Mouse (Mus musculus) embryonic facial prominence, embryonic 13.5 days (tissue): Measurements from ENCODE around the gene Axin1. TPM values are rescaled to one million over a fixed set of nuclear protein-coding genes. Genes with fewer than 3 reads are reported as not detected.
A peak's percentile ranks its signal among the peaks of the same experiment; 100 is the strongest.

Source experiments
- ATAC-seq: fragments of 200-750 bp; cut with Nextera tagmentation; 2 replicates; pipeline ENCODE4 v1.8.0; 2017; ENCODE audit warnings: low read depth; ENCODE audit not compliant: insufficient number of reproducible peaks, insufficient read depth, low FRiP score, low TSS enrichment
- H3K27ac ChIP-seq: fragments of 300-500 bp; sonication (generic); 2 replicates; pipeline ENCODE4 v1.5.1; 2015; ENCODE audit warnings: moderate library complexity, mild to moderate bottlenecking, inconsistent platforms
- H3K27me3 ChIP-seq: fragments of 300-500 bp; sonication (generic); 2 replicates; pipeline ENCODE4 v1.6.1; 2015; ENCODE audit warnings: mild to moderate bottlenecking, inconsistent platforms
- H3K36me3 ChIP-seq: fragments of 300-500 bp; sonication (generic); 2 replicates; pipeline ENCODE4 v1.6.1; 2015; ENCODE audit warnings: mild to moderate bottlenecking, inconsistent platforms
- H3K4me1 ChIP-seq: fragments of 300-500 bp; sonication (generic); 2 replicates; pipeline ENCODE4 v1.6.1; 2015; ENCODE audit warnings: inconsistent platforms
- H3K4me2 ChIP-seq: fragments of 300-500 bp; sonication (generic); 2 replicates; pipeline ENCODE4 v1.6.1; 2015; ENCODE audit warnings: moderate library complexity, mild to moderate bottlenecking, inconsistent platforms
- H3K4me3 ChIP-seq: fragments of 300-500 bp; sonication (generic); 2 replicates; pipeline ENCODE4 v1.5.1; 2015; ENCODE audit warnings: mild to moderate bottlenecking, inconsistent platforms
- H3K9ac ChIP-seq: fragments of 300-500 bp; sonication (generic); 2 replicates; pipeline ENCODE4 v1.6.1; 2015; ENCODE audit warnings: mild to moderate bottlenecking, inconsistent platforms
- H3K9me3 ChIP-seq: fragments of 300-500 bp; sonication (generic); 2 replicates; pipeline ENCODE4 v1.6.1; 2016; ENCODE audit warnings: inconsistent platforms
- WGBS: fragments of 180-500 bp; shearing (Covaris S2); methylation state at CpG from one replicate; pipeline ENCODE4 v1.1.7; 2015; ENCODE audit warnings: mixed read lengths; 5-methylcytosine and 5-hydroxymethylcytosine counted together
- polyA plus RNA-seq: library from polyadenylated mRNA; unstranded; fragments of >200 nt; fragmentation: Nextera tagmentation; extraction: Ambion mirVana; gene quantifications from 2 replicates; pipeline ENCODE4 v1.2.1, GENCODE M21; 2015

Gene Axin1
- polyA plus RNA-seq, 1 experiment from 2014 or later: 9.9 TPM

DNA sequence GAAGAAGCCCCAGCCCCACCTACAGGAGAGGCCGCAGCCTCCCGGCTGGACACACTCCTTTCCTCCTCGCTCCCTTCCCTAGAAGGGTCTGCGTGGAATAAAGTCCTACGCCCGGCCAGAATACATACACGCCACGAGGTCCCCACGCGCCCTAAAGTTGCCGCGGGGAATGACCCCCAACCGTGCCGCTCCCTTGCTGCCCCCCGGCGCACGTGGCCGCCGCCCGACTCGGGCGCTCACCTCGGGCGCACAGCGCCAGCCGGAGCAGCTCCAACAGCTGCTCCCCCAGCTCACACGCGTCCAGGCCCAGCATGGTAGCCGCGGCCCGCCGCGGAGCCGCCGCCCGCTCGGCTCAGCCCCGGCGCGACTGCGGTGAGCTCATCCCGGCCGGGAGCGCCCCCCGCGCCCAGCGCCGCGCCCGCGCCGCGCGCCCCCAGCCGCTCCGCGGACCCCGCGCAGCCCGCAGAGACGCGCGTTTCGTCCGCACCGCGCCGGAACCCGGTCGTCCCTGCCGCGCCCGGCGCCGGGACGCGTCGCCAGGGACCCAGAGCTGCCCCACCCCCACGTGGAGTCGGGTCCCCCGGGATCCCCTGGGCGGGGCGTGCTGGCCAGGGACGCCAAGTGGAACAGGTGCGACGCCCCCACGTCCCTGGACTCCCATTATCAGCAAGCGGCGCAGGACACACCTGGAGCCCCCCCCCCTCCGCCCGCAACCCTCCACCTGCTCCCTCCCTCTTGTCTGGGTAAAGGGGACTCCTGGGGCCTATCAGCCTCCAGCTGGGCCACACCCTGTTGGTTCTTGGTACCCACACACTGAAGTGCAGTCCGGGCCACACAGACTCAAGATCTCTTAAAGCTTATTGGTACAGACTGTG lies 62.6 kb downstream of the Axin1 start:
- peaks cover 59% of the 10 kb centered on the region for H3K27me3 ChIP-seq
- no peaks in the 10 kb centered on the region for H3K9me3 ChIP-seq
- ATAC-seq: peak; percentile 33; the same call in 1 of the 2 replicates
- peaks cover 20% of the 10 kb centered on the region for H3K36me3 ChIP-seq
- peak overlapping the region; percentile 76 for H3K9ac ChIP-seq
- 1% methylated on average over 89 of the region's 92 CpGs for WGBS
- peak overlapping the region; percentile 97 for H3K4me2 ChIP-seq
- no peak overlapping the region for H3K27ac ChIP-seq
- peaks cover 28% of the 10 kb centered on the region for H3K4me1 ChIP-seq
- peak overlapping the region; percentile 60 for H3K4me3 ChIP-seq

DNA sequence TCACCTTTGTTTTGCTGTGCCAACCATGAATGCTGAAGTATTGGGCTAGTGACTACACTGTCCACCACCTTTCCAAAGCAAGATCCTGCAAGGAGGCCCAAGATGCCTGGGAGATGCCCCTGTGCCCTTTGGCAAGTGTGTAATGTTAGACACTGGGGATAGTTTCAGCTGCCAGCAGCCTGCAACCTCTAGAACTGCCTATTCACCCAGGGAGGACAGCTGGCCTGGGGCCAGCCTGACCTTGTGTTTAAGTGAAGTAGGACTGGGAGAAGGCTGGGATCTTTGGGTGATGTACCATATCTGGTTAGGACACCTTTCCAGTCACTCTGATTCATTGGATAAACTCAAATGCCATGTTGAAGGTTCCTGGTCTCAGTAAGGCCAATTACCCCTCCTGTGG lies 63.5 kb downstream of the Axin1 start:
- Histone ChIP-seq H3K9ac (no peak overlapping the region), H3K9me3 (no peaks in the 10 kb centered on the region), H3K27me3 (peaks cover 59% of the 10 kb centered on the region), H3K27ac (no peak overlapping the region), H3K4me3 (no peak overlapping the region), H3K4me2 (no peak overlapping the region; the same call in 1 of the 2 replicates), H3K36me3 (peaks cover 12% of the 10 kb centered on the region), H3K4me1 (peaks cover 28% of the 10 kb centered on the region)
- no peak for ATAC-seq

DNA sequence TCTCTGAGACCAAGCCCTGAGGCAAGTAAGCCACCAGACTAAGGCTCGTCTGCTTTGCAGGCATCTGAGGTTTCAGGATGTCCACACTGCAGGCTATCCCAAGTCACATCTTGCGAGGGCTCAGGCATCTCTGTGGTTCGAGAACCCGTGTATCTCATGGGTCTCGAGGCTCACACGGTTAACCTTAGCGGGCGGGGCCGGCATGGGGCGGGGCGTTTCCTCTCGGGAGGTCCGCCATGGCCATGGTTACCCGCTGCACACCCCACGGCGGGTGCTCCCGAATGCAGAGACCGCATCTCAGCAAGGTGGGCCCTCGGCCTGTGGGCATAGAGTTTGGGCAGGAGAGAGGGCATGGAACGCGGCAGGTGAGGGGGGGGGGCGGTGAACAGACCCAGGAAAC lies 64.2 kb downstream of the Axin1 start, which contains the start of gene Rgs11:
TSS of gene Rgs11 (plus strand) at position 215 of the 400 bp plus-strand sequence.
- Histone ChIP-seq H3K36me3 (peaks cover 5% of the 10 kb centered on the region), H3K27ac (no peak within 1 kb of the TSS), H3K4me3 (peak within 1 kb of the TSS; percentile 56), H3K9me3 (no peaks in the 10 kb centered on the region), H3K4me2 (peak within 1 kb of the TSS; percentile 97), H3K9ac (peak within 1 kb of the TSS; percentile 60), H3K27me3 (peaks cover 59% of the 10 kb centered on the region), H3K4me1 (peaks cover 28% of the 10 kb centered on the region)
- WGBS: under 1% methylated on average over 22 of the region's 22 CpGs
- ATAC-seq: no peak

DNA sequence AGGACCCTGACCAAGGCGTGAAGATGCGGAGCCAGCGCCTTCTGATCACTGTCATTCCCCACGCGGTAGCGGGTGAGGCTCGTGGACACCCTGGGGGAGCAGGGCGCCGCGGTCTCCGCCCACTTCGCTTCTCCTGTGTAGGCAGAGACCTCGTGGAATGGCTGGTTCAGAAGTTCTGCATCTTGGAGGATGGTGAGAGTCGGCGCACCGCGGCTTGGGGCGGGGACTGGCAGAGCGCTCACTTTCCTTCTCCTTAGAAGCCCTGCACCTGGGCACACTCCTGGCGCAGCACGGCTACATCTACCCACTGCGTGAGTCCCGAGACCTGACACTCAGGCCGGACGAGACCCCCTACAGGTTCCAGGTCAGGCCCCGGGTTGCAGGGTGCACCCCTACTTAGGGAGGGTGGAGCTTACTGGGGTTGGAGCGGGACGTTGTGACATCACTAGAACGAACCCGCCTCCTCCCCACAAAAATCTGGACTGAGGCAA lies 64.9 kb downstream of the Axin1 start:
- H3K4me1 ChIP-seq: peaks cover 28% of the 10 kb centered on the region
- H3K4me2 ChIP-seq: peak overlapping the region; percentile 97
- H3K27ac ChIP-seq: no peak overlapping the region
- no peaks in the 10 kb centered on the region for H3K9me3 ChIP-seq
- H3K9ac ChIP-seq: peak overlapping the region; percentile 60
- H3K4me3 ChIP-seq: peak overlapping the region; percentile 56
- no peak for ATAC-seq
- no peaks in the 10 kb centered on the region for H3K36me3 ChIP-seq
- WGBS: 1% methylated on average over 30 of the region's 30 CpGs
- peaks cover 59% of the 10 kb centered on the region for H3K27me3 ChIP-seq

DNA sequence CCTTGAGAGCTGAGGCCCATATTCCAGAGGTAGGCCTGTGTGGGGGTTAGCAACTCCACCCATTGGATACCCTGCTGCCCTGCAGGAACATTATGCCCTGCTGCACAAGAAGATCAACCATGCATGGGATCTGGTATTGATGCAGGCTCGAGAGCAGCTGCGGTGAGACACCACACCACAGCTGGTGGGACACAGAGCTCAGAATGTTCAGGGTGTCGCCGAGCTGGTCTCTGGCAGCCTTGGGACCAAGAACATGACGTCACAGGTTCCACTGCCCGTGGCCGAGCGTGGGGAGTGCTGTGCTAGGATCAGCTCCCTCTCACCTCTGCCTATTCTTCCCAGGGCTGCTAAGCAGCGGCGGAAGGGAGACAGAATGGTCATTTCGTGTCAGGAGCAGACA lies 66.3 kb downstream of the Axin1 start:
- no peak for ATAC-seq
- Histone ChIP-seq H3K36me3 (no peaks in the 10 kb centered on the region), H3K4me3 (no peak overlapping the region), H3K27me3 (peaks cover 48% of the 10 kb centered on the region), H3K4me2 (no peak overlapping the region), H3K27ac (no peak overlapping the region), H3K4me1 (peaks cover 28% of the 10 kb centered on the region), H3K9ac (no peak overlapping the region), H3K9me3 (no peaks in the 10 kb centered on the region)
- WGBS: 36% methylated on average over 11 of the region's 11 CpGs

DNA sequence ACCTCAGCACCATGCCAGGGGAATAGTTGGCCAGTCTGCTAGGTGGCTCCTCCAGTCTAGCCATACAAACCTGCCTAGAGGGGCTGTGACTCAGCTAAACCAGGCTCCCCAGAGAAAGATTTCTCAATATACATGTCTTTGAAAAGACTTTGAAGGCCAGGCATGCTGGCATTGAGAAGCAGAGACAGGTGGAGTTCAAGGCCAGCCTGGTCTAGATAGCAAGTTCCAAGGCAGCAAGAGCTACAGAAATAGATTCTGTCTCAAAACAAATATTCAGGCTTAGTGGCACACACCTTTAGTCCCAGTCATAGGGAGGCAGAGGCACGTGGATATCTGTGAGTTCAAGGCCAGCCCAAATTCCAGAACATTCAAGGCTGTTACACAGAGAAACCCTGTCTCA lies 67.9 kb downstream of the Axin1 start:
- no peak overlapping the region for H3K4me2 ChIP-seq
- H3K9ac ChIP-seq: no peak overlapping the region
- WGBS: 45% methylated on average over 1 of the region's 1 CpGs
- H3K36me3 ChIP-seq: no peaks in the 10 kb centered on the region
- no peak overlapping the region for H3K4me3 ChIP-seq
- no peak for ATAC-seq
- H3K4me1 ChIP-seq: peaks cover 17% of the 10 kb centered on the region
- no peak overlapping the region for H3K27ac ChIP-seq
- H3K27me3 ChIP-seq: peaks cover 32% of the 10 kb centered on the region
- no peaks in the 10 kb centered on the region for H3K9me3 ChIP-seq

DNA sequence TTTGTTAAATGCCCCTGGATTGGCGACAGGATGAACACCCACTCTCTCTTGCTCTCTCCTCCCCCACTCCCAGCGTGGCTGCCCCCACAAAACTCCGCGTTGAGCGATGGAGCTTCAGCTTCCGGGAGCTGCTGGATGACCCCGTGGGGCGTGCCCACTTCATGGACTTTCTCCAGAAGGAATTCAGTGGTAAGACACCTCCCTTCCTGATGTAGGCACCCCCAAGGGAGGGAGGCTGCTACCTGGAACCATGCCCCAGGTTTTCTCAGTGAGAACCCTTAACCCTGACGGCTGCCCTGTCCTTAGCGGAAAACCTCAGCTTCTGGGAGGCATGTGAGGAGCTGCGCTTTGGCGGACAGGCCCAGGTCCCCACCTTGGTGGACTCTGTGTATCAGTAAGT lies 69.2 kb downstream of the Axin1 start, which contains the start of gene Arhgdig:
TSS of gene Arhgdig (minus strand) at position 101 of the 400 bp plus-strand sequence.
- 87% methylated on average over 12 of the region's 12 CpGs for whole genome bisulfite sequencing
- no peaks in the 10 kb centered on the region for H3K9me3 ChIP-seq
- no peak for ATAC-seq

DNA sequence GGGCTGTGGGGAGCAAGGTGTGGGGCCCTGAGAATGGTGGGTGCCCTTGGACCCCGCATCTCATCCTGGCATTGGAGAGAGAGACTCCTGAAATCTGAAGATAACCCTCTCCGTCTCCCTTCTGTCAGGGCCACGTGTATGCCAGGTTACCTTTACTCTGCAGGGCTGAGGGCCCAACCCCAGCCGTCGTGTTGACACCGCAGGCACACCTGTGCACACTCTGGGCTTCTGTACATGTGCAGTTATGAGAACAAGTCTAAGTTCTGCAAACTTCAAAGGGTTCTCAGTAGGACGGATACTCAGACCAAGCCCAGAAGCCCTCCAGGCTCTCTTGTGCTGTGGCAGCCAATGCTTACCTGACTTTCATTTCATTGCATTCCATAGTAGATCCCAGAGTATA lies 73.8 kb downstream of the Axin1 start:
- H3K36me3 ChIP-seq: peaks cover 43% of the 10 kb centered on the region
- 88% methylated on average over 7 of the region's 7 CpGs for WGBS
- no peak for ATAC-seq
- no peak overlapping the region for H3K4me2 ChIP-seq
- H3K4me1 ChIP-seq: no peaks in the 10 kb centered on the region
- H3K9me3 ChIP-seq: no peaks in the 10 kb centered on the region
- H3K27me3 ChIP-seq: no peaks in the 10 kb centered on the region
- no peak overlapping the region for H3K4me3 ChIP-seq
- no peak overlapping the region for H3K27ac ChIP-seq
- H3K9ac ChIP-seq: no peak overlapping the region

More for the DNA sequence above, 69.2 kb downstream of the Axin1 start, which contains the start of gene Arhgdig:
- Histone ChIP-seq H3K36me3 (peaks cover 5% of the 10 kb centered on the region), H3K4me1 (peaks cover 12% of the 10 kb centered on the region), H3K4me3 (no peak within 1 kb of the TSS), H3K9ac (no peak within 1 kb of the TSS), H3K27ac (no peak within 1 kb of the TSS), H3K27me3 (peaks cover 19% of the 10 kb centered on the region), H3K4me2 (no peak within 1 kb of the TSS)

DNA sequence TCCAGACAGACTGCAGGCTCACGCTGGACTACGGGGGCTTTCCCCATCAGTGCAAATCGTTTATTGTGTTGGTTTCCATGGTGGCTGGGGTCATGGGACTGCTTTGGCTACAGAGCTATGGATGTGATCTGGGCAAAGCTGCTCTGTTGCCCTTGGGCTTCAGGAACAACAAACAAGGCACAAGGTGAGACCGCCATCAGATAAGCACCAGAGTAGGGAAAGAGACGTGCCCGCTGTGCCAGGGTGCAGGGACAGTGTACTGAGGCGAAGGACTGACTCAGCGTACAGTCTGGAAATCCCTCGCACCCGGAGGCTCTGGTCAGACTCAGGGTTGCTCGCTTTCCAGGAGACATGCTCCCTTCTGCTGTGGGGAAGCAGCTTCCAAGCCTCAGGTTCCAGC lies 74.2 kb downstream of the Axin1 start:
- WGBS: 85% methylated on average over 11 of the region's 11 CpGs
- H3K27me3 ChIP-seq: no peaks in the 10 kb centered on the region
- ATAC-seq: no peak

DNA sequence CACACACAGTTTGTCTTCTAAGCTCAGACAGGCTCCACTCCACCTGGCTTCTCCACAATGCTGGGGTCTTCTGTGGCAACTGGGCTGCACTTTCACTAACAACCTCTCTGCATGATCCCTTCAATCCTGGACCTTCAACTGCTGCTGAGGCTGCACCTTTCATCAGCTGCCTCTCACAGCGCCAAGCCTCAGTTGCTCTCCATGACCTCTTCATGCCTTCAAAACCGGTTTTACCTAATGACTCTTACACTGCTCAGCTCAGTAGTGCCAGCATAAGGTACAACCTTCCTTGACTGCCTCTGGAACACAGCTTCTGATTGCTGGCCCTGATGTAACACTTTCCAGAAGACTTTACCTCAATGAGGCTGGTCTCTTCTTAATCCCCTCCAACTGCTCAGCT lies 83.0 kb downstream of the Axin1 start:
- no peak overlapping the region for H3K27ac ChIP-seq
- ATAC-seq: no peak
- H3K27me3 ChIP-seq: no peaks in the 10 kb centered on the region
- WGBS: 79% methylated on average over 2 of the region's 2 CpGs
- H3K4me2 ChIP-seq: no peak overlapping the region
- H3K36me3 ChIP-seq: peaks cover 20% of the 10 kb centered on the region
- H3K4me1 ChIP-seq: no peaks in the 10 kb centered on the region
- no peak overlapping the region for H3K4me3 ChIP-seq
- no peak overlapping the region for H3K9ac ChIP-seq
- no peaks in the 10 kb centered on the region for H3K9me3 ChIP-seq

More for the DNA sequence above, 74.2 kb downstream of the Axin1 start:
- Histone ChIP-seq H3K4me2 (no peak overlapping the region), H3K9ac (no peak overlapping the region), H3K36me3 (peaks cover 47% of the 10 kb centered on the region), H3K4me1 (no peaks in the 10 kb centered on the region), H3K27ac (no peak overlapping the region), H3K4me3 (no peak overlapping the region), H3K9me3 (no peaks in the 10 kb centered on the region)

DNA sequence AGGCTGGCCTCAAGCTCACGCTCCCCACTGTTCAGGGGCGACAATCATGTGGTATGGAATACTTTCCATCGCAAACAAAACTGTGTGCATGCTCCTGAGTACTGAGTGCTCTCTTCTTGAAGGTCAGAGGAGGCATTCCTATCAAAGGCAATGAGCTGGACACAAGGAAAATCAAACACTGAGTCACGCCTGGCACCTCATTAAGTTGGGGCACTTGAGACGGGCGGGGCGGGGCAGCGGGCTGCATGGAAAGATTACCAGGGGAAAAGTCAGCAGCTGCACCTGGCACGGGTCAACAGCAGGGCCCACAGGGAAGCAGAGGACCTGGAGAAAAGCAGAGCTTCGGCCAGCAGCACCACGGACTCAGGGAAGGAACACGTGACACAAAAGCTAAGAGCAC lies 86.7 kb downstream of the Axin1 start:
- Histone ChIP-seq H3K36me3 (no peaks in the 10 kb centered on the region), H3K27ac (no peak overlapping the region), H3K9ac (no peak overlapping the region), H3K4me3 (no peak overlapping the region), H3K4me2 (no peak overlapping the region), H3K4me1 (no peaks in the 10 kb centered on the region), H3K27me3 (no peaks in the 10 kb centered on the region), H3K9me3 (no peaks in the 10 kb centered on the region)
- 88% methylated on average over 12 of the region's 12 CpGs for WGBS
- no peak for ATAC-seq

DNA sequence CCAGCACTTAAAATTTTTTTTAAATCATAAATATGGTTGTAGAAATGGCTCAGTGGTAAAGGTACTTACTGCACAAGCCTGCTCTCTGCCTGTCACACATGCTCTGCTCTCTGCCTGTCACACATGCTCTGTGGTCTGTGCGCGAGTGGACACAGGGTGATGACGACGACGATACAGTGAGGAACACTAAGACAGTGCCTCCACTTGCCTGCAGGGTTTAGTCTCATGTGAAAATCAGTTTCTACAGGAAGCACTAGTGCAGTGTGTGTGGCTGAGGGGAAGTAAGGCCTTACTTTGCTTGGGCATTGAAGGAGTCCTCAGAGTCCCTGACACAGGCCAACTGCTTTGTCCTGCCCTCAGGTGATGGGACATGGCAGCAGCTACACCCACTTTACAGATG lies 91.3 kb downstream of the Axin1 start:
- H3K36me3 ChIP-seq: peaks cover 7% of the 10 kb centered on the region; the same call in 1 of the 2 replicates
- no peak overlapping the region for H3K9ac ChIP-seq
- H3K27me3 ChIP-seq: no peaks in the 10 kb centered on the region
- 94% methylated on average over 5 of the region's 5 CpGs for WGBS
- H3K9me3 ChIP-seq: no peaks in the 10 kb centered on the region
- no peak for ATAC-seq
- no peak overlapping the region for H3K4me2 ChIP-seq
- H3K4me1 ChIP-seq: no peaks in the 10 kb centered on the region
- H3K27ac ChIP-seq: no peak overlapping the region
- H3K4me3 ChIP-seq: no peak overlapping the region
